Comparison of ENCODE assay signal across 17 mouse cellular contexts in genomic region chr3:138002545-138002944, GRCm38 (mm10).
"Had no signal": no experiment of that assay in that cellular context is flagged by ENCODE, and none has a peak within 500 bp of the region (broad histone marks: within the 10 kb centered on the region; RNA-seq: fewer than 3 reads in every experiment).

No protein-coding gene starts in this region.

- H3K27ac ChIP-seq: liver, embryonic 12.5 days; liver, embryonic 14.5 days; midbrain, embryonic 13.5 days; midbrain, embryonic 15.5 days; neural tube, embryonic 13.5 days; neural tube, embryonic 15.5 days had no signal

- H3K9ac ChIP-seq: liver, embryonic 12.5 days; liver, embryonic 14.5 days; lung, embryonic 14.5 days; midbrain, embryonic 13.5 days; midbrain, embryonic 15.5 days; neural tube, embryonic 13.5 days; neural tube, embryonic 15.5 days had no signal

- H3K4me2 ChIP-seq: liver, embryonic 12.5 days; lung, embryonic 14.5 days; midbrain, embryonic 11.5 days; midbrain, embryonic 13.5 days; midbrain, embryonic 15.5 days; neural tube, embryonic 13.5 days; neural tube, embryonic 15.5 days had no signal

- H3K36me3 ChIP-seq: liver, embryonic 12.5 days; midbrain, embryonic 13.5 days; midbrain, embryonic 15.5 days; neural tube, embryonic 13.5 days; neural tube, embryonic 15.5 days had no signal

- H3K4me1 ChIP-seq: liver, embryonic 12.5 days; midbrain, embryonic 15.5 days; neural tube, embryonic 15.5 days had no signal

- DNase-seq: lung, embryonic 14.5 days; lung, postnatal 10 days; lung, postnatal 4 days; retina, postnatal 1 day; right cerebral cortex, adult 18-20 months; right cerebral cortex, postnatal 14 days; thymus, adult 18-20 months; thymus, postnatal 25 days; thymus, postnatal 4 days had no signal

- H3K4me3 ChIP-seq: liver, embryonic 12.5 days; midbrain, embryonic 13.5 days; midbrain, embryonic 15.5 days; myocyte; neural tube, embryonic 13.5 days; neural tube, embryonic 15.5 days had no signal

- H3K9me3 ChIP-seq: liver, embryonic 12.5 days; midbrain, embryonic 15.5 days; neural tube, embryonic 15.5 days had no signal

- ATAC-seq: liver, embryonic 12.5 days; midbrain, embryonic 13.5 days; midbrain, embryonic 15.5 days had no signal

- H3K27me3 ChIP-seq: liver, embryonic 12.5 days; midbrain, embryonic 13.5 days; midbrain, embryonic 15.5 days; neural tube, embryonic 13.5 days; neural tube, embryonic 15.5 days had no signal
